Mouse (Mus musculus) liver, adult 2 months (tissue): Measurements from ENCODE around the gene Ddx23. TPM values are rescaled to one million over a fixed set of nuclear protein-coding genes. Genes with fewer than 3 reads are reported as not detected.

ENCODE experiments used
- DNase-seq: peaks from one replicate; pipeline ENCODE4 v3.0.0-alpha.2; 2011; ENCODE audit warnings: low read depth, low spot score; ENCODE audit errors: extremely low read depth
- H3K27ac ChIP-seq: fragments of 200-500 bp; replicated peaks from 2 replicates; pipeline ENCODE4 v1.5.1; 2012; ENCODE audit warnings: low read depth, mild to moderate bottlenecking, control low read depth, inconsistent platforms, low read length; ENCODE audit not compliant: insufficient read depth
- H3K27me3 ChIP-seq: fragments of 200-500 bp; 2 replicates; pipeline ENCODE4 v1.6.1; 2012; ENCODE audit warnings: mild to moderate bottlenecking, moderate library complexity, low read length, inconsistent platforms; ENCODE audit not compliant: control insufficient read depth, insufficient read depth
- H3K36me3 ChIP-seq: fragments of 200-500 bp; 2 replicates; pipeline ENCODE4 v1.6.1; 2012; ENCODE audit warnings: low read length, inconsistent platforms; ENCODE audit not compliant: control insufficient read depth, insufficient read depth
- H3K4me1 ChIP-seq: fragments of 200-500 bp; 2 replicates; pipeline ENCODE4 v1.6.1; 2011; ENCODE audit warnings: low read length; ENCODE audit not compliant: control insufficient read depth, insufficient read depth
- H3K4me3 ChIP-seq: fragments of 200-500 bp; 2 replicates; pipeline ENCODE4 v1.5.1; 2011; ENCODE audit warnings: low read depth, mild to moderate bottlenecking, control low read depth, low read length, moderate library complexity; ENCODE audit not compliant: insufficient read depth
- H3K79me2 ChIP-seq: fragments of 200-500 bp; 2 replicates; pipeline ENCODE4 v1.6.1; 2012; ENCODE audit warnings: inconsistent platforms, mild to moderate bottlenecking, low read length, moderate library complexity; ENCODE audit not compliant: control insufficient read depth, insufficient read depth
- H3K9ac ChIP-seq: fragments of 200-500 bp; 2 replicates; pipeline ENCODE4 v1.6.1; 2012; ENCODE audit warnings: low read depth, mild to moderate bottlenecking, control low read depth, inconsistent platforms, low read length
- CTCF ChIP-seq: fragments of 200-500 bp; IDR thresholded peaks from 2 replicates; pipeline ENCODE4 v1.5.1; 2011; ENCODE audit warnings: low read depth, low read length, control low read depth
- POLR2A ChIP-seq: fragments of 200-500 bp; IDR thresholded peaks from 2 replicates; pipeline ENCODE4 v1.6.1; 2011; ENCODE audit warnings: low read length, control low read depth; ENCODE audit not compliant: insufficient read depth; ENCODE audit errors: extremely low read depth
- WGBS: fragments of 180-500 bp; shearing (Covaris S2); methylation state at CpG from one replicate; pipeline ENCODE4 v1.1.7; 2018; 5-methylcytosine and 5-hydroxymethylcytosine counted together
- polyA plus RNA-seq: library from polyadenylated mRNA; depleted of rRNA; stranded (reverse); fragments of >200 nt; gene quantifications from 2 replicates; pipeline ENCODE4 v1.2.3, GENCODE M21; 2012
- total RNA-seq: library from RNA; depleted of rRNA; stranded (reverse); fragments of >200 nt; gene quantifications from 2 replicates; pipeline ENCODE4 v1.2.3, GENCODE M21; 2014

Ddx23 gene
- total and polyA plus RNA-seq, 2 experiments = 18.8 to 27.6 TPM

DNA sequence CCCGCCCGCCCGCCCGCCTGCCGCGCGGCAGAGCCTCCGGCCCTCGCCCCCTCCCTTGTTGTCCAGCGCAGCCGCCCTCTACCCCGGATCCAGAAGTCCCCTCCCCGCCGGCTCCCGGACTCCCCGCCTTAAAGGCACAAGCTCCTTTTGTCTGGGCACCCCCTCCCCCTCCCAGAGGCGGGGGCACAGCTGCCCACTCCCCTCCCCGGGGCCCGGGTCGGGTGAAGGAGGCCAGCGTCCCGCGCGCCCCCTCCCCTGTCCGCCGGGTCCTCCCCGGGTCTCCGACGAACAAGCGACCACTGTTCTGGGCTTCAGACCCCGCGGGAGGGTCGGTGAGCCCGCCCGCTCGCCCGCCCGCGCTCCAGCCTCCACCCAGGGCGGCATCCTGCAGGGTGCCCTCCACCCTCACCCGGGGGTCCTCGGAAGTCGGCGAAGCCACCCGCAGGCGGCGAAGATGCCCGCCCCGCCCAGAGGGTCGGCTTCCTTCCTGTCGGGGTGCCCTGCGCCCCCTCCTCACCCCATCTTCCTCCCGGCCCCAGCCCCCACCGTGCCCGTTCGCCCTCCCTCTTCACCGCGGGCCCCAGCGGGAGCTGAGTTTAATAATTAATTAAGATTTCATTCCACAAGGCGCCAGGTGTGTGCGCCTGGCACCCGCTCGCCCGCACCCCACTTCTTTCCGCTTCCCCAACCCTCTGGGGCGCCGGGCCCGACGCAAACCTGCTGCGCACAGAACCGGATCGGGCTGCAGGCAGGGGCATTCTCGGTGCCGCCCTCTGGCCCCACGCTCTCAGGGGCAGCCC, 53.2 kb downstream of the Ddx23 start, which contains the start of gene Adcy6:
Gene Adcy6 (minus strand): TSS at position 746 of the 800 bp plus-strand sequence.
- DNase-seq = peak; percentile 63
- Histone ChIP-seq H3K9ac (peak within 1 kb of the TSS; percentile 76), H3K36me3 (no peaks in the 10 kb centered on the region), H3K4me1 (peaks cover 5% of the 10 kb centered on the region; the same call in 1 of the 2 replicates), H3K4me3 (peak within 1 kb of the TSS; percentile 87), H3K27ac (peak within 1 kb of the TSS; percentile 75), H3K79me2 (no peaks in the 10 kb centered on the region; the same call in 1 of the 2 replicates), H3K27me3 (no peaks in the 10 kb centered on the region)
- TF ChIP-seq CTCF (no peak), POLR2A (0 out of 2 replicates have a peak, but pooled peaks have one; percentile 6)
- 2% methylated on average over 70 of the region's 75 CpGs for WGBS

GRCm38 (mm10) chr15:98608784-98609250, 53.9 kb downstream of the Ddx23 start:
- peak overlapping the region; percentile 87 for H3K4me3 ChIP-seq
- H3K9ac ChIP-seq = peak overlapping the region; percentile 76
- H3K79me2 ChIP-seq = peaks cover 5% of the 10 kb centered on the region; the same call in 1 of the 2 replicates
- no peak overlapping the region; the same call in 1 of the 2 replicates for H3K27ac ChIP-seq
- no peak for TF ChIP-seq CTCF
- no peak for TF ChIP-seq POLR2A
- WGBS = 4% methylated on average over 10 of the region's 26 CpGs
- no peaks in the 10 kb centered on the region for H3K27me3 ChIP-seq
- no peak for DNase-seq
- no peaks in the 10 kb centered on the region for H3K36me3 ChIP-seq
- peaks cover 5% of the 10 kb centered on the region; the same call in 1 of the 2 replicates for H3K4me1 ChIP-seq

GRCm38 (mm10) chr15:98608058-98608783, 54.5 kb downstream of the Ddx23 start:
- Histone ChIP-seq H3K9ac (peak overlapping the region; percentile 76), H3K79me2 (peaks cover 7% of the 10 kb centered on the region; the same call in 1 of the 2 replicates), H3K36me3 (no peaks in the 10 kb centered on the region), H3K27ac (no peak overlapping the region), H3K4me1 (peaks cover 7% of the 10 kb centered on the region; the same call in 1 of the 2 replicates), H3K27me3 (no peaks in the 10 kb centered on the region), H3K4me3 (peak overlapping the region; percentile 87)
- TF ChIP-seq POLR2A = no peak
- no peak for TF ChIP-seq CTCF
- 25% methylated on average over 10 of the region's 10 CpGs for WGBS
- DNase-seq = no peak

GRCm38 (mm10) chr15:98607557-98607956, 55.1 kb downstream of the Ddx23 start:
- Histone ChIP-seq H3K4me1 (peaks cover 7% of the 10 kb centered on the region; the same call in 1 of the 2 replicates), H3K4me3 (no peak overlapping the region), H3K27ac (no peak overlapping the region), H3K9ac (no peak overlapping the region), H3K36me3 (no peaks in the 10 kb centered on the region), H3K27me3 (no peaks in the 10 kb centered on the region), H3K79me2 (peaks cover 7% of the 10 kb centered on the region; the same call in 1 of the 2 replicates)
- no peak for TF ChIP-seq CTCF
- TF ChIP-seq POLR2A = no peak
- WGBS = 41% methylated on average over 4 of the region's 4 CpGs
- no peak for DNase-seq

GRCm38 (mm10) chr15:98606739-98607138, 56.0 kb downstream of the Ddx23 start:
- 82% methylated on average over 9 of the region's 9 CpGs for WGBS
- H3K79me2 ChIP-seq = peaks cover 7% of the 10 kb centered on the region; the same call in 1 of the 2 replicates
- no peak overlapping the region for H3K9ac ChIP-seq
- no peaks in the 10 kb centered on the region for H3K36me3 ChIP-seq
- no peaks in the 10 kb centered on the region for H3K27me3 ChIP-seq
- peaks cover 9% of the 10 kb centered on the region; the same call in 1 of the 2 replicates for H3K4me1 ChIP-seq
- H3K27ac ChIP-seq = no peak overlapping the region
- no peak for DNase-seq
- TF ChIP-seq POLR2A = no peak
- no peak for TF ChIP-seq CTCF
- H3K4me3 ChIP-seq = no peak overlapping the region
